Comparison of ENCODE assay signal across 9 mouse cellular contexts in the genomic region with DNA sequence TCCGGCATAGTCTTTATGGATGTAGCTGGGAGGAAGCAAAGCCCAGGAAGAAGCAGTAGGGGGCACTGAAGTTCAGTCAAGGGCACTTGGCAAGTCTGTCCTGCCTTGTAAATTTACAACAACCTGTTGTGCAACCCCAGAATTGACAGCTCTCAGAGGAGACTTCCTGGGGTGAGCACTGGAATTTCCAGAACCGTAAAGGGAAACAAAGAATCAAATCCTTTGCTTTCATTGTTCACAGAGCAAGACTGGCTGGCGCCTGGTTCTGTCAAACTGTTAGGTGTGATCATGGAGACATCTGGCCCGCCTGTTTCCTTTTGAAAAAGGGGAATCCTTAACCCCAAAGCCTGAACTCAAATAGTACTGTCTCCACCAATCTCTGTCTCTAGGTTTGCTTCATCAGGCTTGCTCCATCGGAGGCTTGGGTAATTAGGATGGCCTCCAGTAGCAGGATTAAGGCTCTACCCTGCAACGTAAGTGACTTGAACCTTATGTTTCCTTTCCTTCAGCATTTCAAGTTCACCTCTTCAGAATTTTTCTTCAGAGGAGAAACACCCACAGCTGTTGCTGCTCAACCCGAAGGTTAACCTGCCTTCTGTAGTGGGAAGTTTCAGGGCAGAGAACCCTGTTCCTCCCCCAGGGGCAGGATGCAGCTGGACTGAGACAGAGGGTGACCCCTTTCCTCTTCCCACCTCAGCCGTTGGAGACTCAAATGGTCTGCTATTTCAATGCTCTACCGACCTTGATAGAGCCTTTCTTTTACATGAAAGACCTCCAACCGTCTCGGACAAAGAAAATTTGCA. TPM values are rescaled to one million over a fixed set of nuclear protein-coding genes. Genes with fewer than 3 reads are reported as not detected.
DNase-seq lines count a peak whose midpoint lies in the region; ATAC-seq and TF ChIP-seq lines count a peak whose summit lies in the region.
"Had no signal": no experiment of that assay in that cellular context is flagged by ENCODE, and none has a peak within 500 bp of the region (broad histone marks: within the 10 kb centered on the region; RNA-seq: fewer than 3 reads in every experiment).

No protein-coding gene starts in this region.

- no peak overlapping the region for H3K27ac ChIP-seq in hindbrain, postnatal 0 days
- H3K27ac ChIP-seq in hindbrain, embryonic 12.5 days, result no peak overlapping the region
- no peak overlapping the region for H3K27ac ChIP-seq in cerebellum, adult 2 months (ENCODE audit: insufficient read depth, low read length)
- H3K27ac ChIP-seq: neural tube, embryonic 12.5 days had no signal

- no peaks in the 10 kb centered on the region for H3K27me3 ChIP-seq in hindbrain, postnatal 0 days (ENCODE audit: insufficient read depth, low read length)
- no peaks in the 10 kb centered on the region for H3K27me3 ChIP-seq in hindbrain, embryonic 12.5 days
- H3K27me3 ChIP-seq in cerebellum, adult 2 months (ENCODE audit: control insufficient read depth, insufficient read depth, low read length), result no peaks in the 10 kb centered on the region
- H3K27me3 ChIP-seq: neural tube, embryonic 12.5 days had no signal

- TF ChIP-seq CTCF in hindbrain, postnatal 0 days (IDR thresholded peaks at IDR 0.05; ENCODE audit: low read depth), result 0 out of 2 replicates have a peak, but pooled peaks have one; percentile 6
- TF ChIP-seq CTCF in cerebellum, adult 2 months (IDR thresholded peaks at IDR 0.05; ENCODE audit: borderline replicate concordance, insufficient read depth, low read depth, low read length), result no peak

- no peak overlapping the region for H3K9ac ChIP-seq in hindbrain, postnatal 0 days (replicated peaks; ENCODE audit: low read length)
- no peak overlapping the region for H3K9ac ChIP-seq in hindbrain, embryonic 12.5 days
- H3K9ac ChIP-seq: neural tube, embryonic 12.5 days had no signal

- ATAC-seq in hindbrain, postnatal 0 days, result no peak
- ATAC-seq in hindbrain, embryonic 12.5 days (ENCODE audit: low FRiP score), result no peak

- no peak for TF ChIP-seq POLR2A in cerebellum, adult 2 months (IDR thresholded peaks at IDR 0.05; ENCODE audit: borderline replicate concordance, insufficient read depth, low read length)

- H3K36me3 ChIP-seq in hindbrain, postnatal 0 days (ENCODE audit: insufficient read depth, low read length), result no peaks in the 10 kb centered on the region
- no peaks in the 10 kb centered on the region for H3K36me3 ChIP-seq in hindbrain, embryonic 12.5 days
- H3K36me3 ChIP-seq: neural tube, embryonic 12.5 days had no signal

- DNase-seq in hindbrain, postnatal 0 days (ENCODE audit: low spot score), result no peak
- DNase-seq in adipocyte (ENCODE audit: low spot score), result peak; percentile 78
- DNase-seq in heart, adult 9 months (ENCODE audit: low spot score in 2 of 2), result peak; percentile 75 to 79
- peak; percentile 87 to 88 for DNase-seq in kidney, postnatal 25 days
- peak; percentile 33 for DNase-seq in naive thymus-derived CD4-positive, alpha-beta T cell, adult 2 months (ENCODE audit: low read depth)
- DNase-seq in cerebellum, adult 2 months, result no peak
- DNase-seq in spleen, postnatal 4 days (ENCODE audit: low spot score in 2 of 2), result no peak

- H3K9me3 ChIP-seq in hindbrain, postnatal 0 days (ENCODE audit: low read length), result no peaks in the 10 kb centered on the region
- no peaks in the 10 kb centered on the region for H3K9me3 ChIP-seq in hindbrain, embryonic 12.5 days (replicated peaks)
- H3K9me3 ChIP-seq: neural tube, embryonic 12.5 days had no signal

- 38% methylated on average over 11 of the region's 11 CpGs for WGBS in hindbrain, postnatal 0 days
- WGBS in hindbrain, embryonic 12.5 days, result 39% methylated on average over 11 of the region's 11 CpGs
- 29% methylated on average over 11 of the region's 11 CpGs for WGBS in cerebellum, adult 2 months

- no peak overlapping the region for H3K4me2 ChIP-seq in hindbrain, postnatal 0 days (ENCODE audit: low read depth, low read length)
- no peak overlapping the region for H3K4me2 ChIP-seq in hindbrain, embryonic 12.5 days (replicated peaks)
- H3K4me2 ChIP-seq: neural tube, embryonic 12.5 days had no signal

- H3K4me3 ChIP-seq in hindbrain, postnatal 0 days (ENCODE audit: low read length), result no peak overlapping the region
- no peak overlapping the region for H3K4me3 ChIP-seq in hindbrain, embryonic 12.5 days
- no peak overlapping the region for H3K4me3 ChIP-seq in cerebellum, adult 2 months (replicated peaks; ENCODE audit: insufficient read depth, low read depth, low read length)
- H3K4me3 ChIP-seq: neural tube, embryonic 12.5 days had no signal

- no peaks in the 10 kb centered on the region for H3K4me1 ChIP-seq in hindbrain, postnatal 0 days (ENCODE audit: insufficient read depth, low read length)
- H3K4me1 ChIP-seq in hindbrain, embryonic 12.5 days, result 0 out of 2 replicates have a peak, but pooled peaks cover 8% of the 10 kb centered on the region
- H3K4me1 ChIP-seq in cerebellum, adult 2 months (ENCODE audit: control insufficient read depth, insufficient read depth, low read length), result no peaks in the 10 kb centered on the region
- H3K4me1 ChIP-seq: neural tube, embryonic 12.5 days had no signal

RNA-seq across cellular contexts. Expression of gene Tnfsf10, which starts 46.5 kb away (rescaled TPM):
- 0.36 and 0.73 TPM in 2 replicates for total RNA-seq in hindbrain, postnatal 0 days (2014; rRNA removed)
- polyA plus RNA-seq in hindbrain, postnatal 0 days (2015; fragmentation: Nextera tagmentation; extraction: Ambion mirVana), result 0.35 and 0.42 TPM in 2 replicates
- polyA plus RNA-seq in hindbrain, embryonic 12.5 days (2016; fragmentation: Nextera tagmentation; extraction: Ambion mirVana), result not detected in 2 replicates
- polyA plus RNA-seq in cerebellum, adult 2 months (2012; rRNA removed), result 1.6 and 2.0 TPM in 2 replicates
- polyA plus RNA-seq: neural tube, embryonic 12.5 days had no signal

Comparison
In these comparisons a context has a peak if more than half of its experiments do, and no peak if none do; other contexts are left out.
1. DNase-seq: peak in adipocyte (single experiment), heart, adult 9 months (2 of 2), kidney, postnatal 25 days (2 of 2) and naive thymus-derived CD4-positive, alpha-beta T cell, adult 2 months (single experiment); none in hindbrain, postnatal 0 days (single experiment), cerebellum, adult 2 months (0 of 2) and spleen, postnatal 4 days (0 of 2).